Mouse (Mus musculus) testis, adult 2 months (tissue): Measurements from ENCODE around the gene Slit3. TPM values are rescaled to one million over a fixed set of nuclear protein-coding genes. Genes with fewer than 3 reads are reported as not detected.

Experiments used
- H3K27ac ChIP-seq: fragments of 200-500 bp; 2 replicates; pipeline ENCODE4 v1.5.1; 2012; ENCODE audit warnings: low read depth, low read length; ENCODE audit not compliant: control insufficient read depth, insufficient read depth
- H3K27me3 ChIP-seq: fragments of 200-500 bp; 2 replicates; pipeline ENCODE4 v1.6.1; 2012; ENCODE audit warnings: mild to moderate bottlenecking, low read length, moderate library complexity; ENCODE audit not compliant: control insufficient read depth, insufficient read depth
- H3K36me3 ChIP-seq: fragments of 200-500 bp; 2 replicates; pipeline ENCODE4 v1.6.1; 2012; ENCODE audit warnings: mild to moderate bottlenecking, low read length; ENCODE audit not compliant: control insufficient read depth, insufficient read depth
- H3K4me1 ChIP-seq: fragments of 200-500 bp; 2 replicates; pipeline ENCODE4 v1.6.1; 2012; ENCODE audit warnings: low read length; ENCODE audit not compliant: control insufficient read depth, insufficient read depth
- H3K4me3 ChIP-seq: fragments of 200-500 bp; 2 replicates; pipeline ENCODE4 v1.5.1; 2012; ENCODE audit warnings: low read depth, mild to moderate bottlenecking, low read length, moderate library complexity, mixed read lengths; ENCODE audit not compliant: control insufficient read depth
- CTCF ChIP-seq: fragments of 200-500 bp; IDR thresholded peaks from 2 replicates; pipeline ENCODE4 v1.5.1; 2012; ENCODE audit warnings: low read depth, mild to moderate bottlenecking, inconsistent platforms, low read length, moderate library complexity; ENCODE audit not compliant: control insufficient read depth, insufficient read depth, insufficient replicate concordance
- POLR2A ChIP-seq: fragments of 200-500 bp; IDR thresholded peaks from 2 replicates; pipeline ENCODE4 v1.6.1; 2012; ENCODE audit warnings: low read depth, mild to moderate bottlenecking, inconsistent platforms, low read length, moderate library complexity; ENCODE audit not compliant: control insufficient read depth
- polyA plus RNA-seq: library from polyadenylated mRNA; depleted of rRNA; stranded (reverse); fragments of >200 nt; gene quantifications from 2 replicates; pipeline ENCODE4 v1.2.3, GENCODE M21; 2012

Gene Slit3
- polyA plus RNA-seq, 1 experiment: 8.4 TPM

GRCm38 (mm10) chr11:35416402-35417093, 295.5 kb downstream of the Slit3 start:
- TF ChIP-seq POLR2A: no peak
- no peak for TF ChIP-seq CTCF
- peaks cover 8% of the 10 kb centered on the region for H3K4me1 ChIP-seq
- H3K4me3 ChIP-seq: no peak overlapping the region
- H3K27me3 ChIP-seq: no peaks in the 10 kb centered on the region
- peak overlapping the region; percentile 81 for H3K27ac ChIP-seq
- no peaks in the 10 kb centered on the region for H3K36me3 ChIP-seq

DNA sequence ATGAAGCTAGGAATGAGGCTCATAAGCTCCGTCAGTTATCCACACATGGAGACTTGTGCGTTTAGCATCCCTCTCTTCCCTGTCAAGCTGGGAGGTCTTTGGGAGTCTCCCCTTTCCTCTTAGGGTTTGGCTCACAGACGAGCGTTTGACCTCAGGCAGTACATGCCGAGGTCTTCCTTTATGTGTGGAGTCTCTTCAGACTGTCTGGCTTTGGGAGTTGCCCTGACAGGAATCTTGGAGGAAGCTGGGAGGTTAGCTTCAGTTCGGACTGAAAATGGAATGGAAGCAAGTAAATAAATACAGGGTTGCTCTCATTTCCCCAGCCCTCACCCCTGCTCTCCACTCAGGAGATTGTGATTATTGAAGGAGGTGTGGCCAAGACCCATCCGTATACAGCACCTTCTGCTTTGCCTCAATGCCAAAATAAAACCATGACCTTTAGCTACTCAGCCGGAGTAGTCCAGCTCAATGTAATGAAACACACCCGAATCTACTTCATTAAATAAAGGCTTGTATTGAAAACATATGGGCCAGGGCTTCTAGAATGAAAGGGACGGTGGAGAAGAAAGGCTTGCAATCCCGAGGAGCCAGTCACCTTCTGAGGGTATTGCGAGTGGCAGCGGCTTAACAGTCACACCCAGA, 297.0 kb downstream of the Slit3 start:
- H3K4me3 ChIP-seq: no peak overlapping the region
- peak overlapping the region; percentile 63 for H3K27ac ChIP-seq
- TF ChIP-seq POLR2A (no peak), CTCF (no peak)
- H3K36me3 ChIP-seq: no peaks in the 10 kb centered on the region
- H3K27me3 ChIP-seq: no peaks in the 10 kb centered on the region
- H3K4me1 ChIP-seq: peaks cover 10% of the 10 kb centered on the region

GRCm38 (mm10) chr11:35419013-35419412, 298.0 kb downstream of the Slit3 start:
- no peak overlapping the region for H3K27ac ChIP-seq
- H3K36me3 ChIP-seq: no peaks in the 10 kb centered on the region
- peaks cover 10% of the 10 kb centered on the region for H3K4me1 ChIP-seq
- no peak for TF ChIP-seq POLR2A
- TF ChIP-seq CTCF: no peak
- H3K27me3 ChIP-seq: no peaks in the 10 kb centered on the region
- no peak overlapping the region for H3K4me3 ChIP-seq

DNA sequence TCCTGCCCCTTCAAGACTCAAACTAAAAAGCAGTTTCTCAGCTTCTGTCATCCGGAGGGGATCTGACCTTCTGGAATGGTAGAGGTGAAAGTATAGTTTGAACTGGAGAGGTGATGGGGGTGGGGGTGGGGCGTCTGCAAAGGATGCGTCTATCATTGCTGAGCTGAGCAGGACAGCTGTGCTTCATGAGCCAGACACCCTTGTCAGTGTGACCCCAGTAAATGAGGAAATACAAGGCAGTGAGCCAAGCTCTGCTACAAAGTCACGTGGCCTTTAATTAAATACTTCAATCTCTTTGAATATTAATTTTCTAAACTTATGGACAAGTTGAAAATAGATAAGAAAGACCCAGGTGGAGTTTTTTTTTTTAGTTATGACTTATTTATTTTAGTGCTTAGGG, 300.7 kb downstream of the Slit3 start:
- Histone ChIP-seq H3K36me3 (no peaks in the 10 kb centered on the region), H3K27ac (no peak overlapping the region), H3K27me3 (no peaks in the 10 kb centered on the region), H3K4me3 (no peak overlapping the region), H3K4me1 (peaks cover 8% of the 10 kb centered on the region)
- TF ChIP-seq POLR2A (no peak), CTCF (no peak)

GRCm38 (mm10) chr11:35428036-35428435, 307.0 kb downstream of the Slit3 start:
- H3K4me1 ChIP-seq: no peaks in the 10 kb centered on the region; the same call in 1 of the 2 replicates
- no peaks in the 10 kb centered on the region for H3K36me3 ChIP-seq
- no peak for TF ChIP-seq CTCF
- no peak for TF ChIP-seq POLR2A
- no peaks in the 10 kb centered on the region for H3K27me3 ChIP-seq
- no peak overlapping the region for H3K4me3 ChIP-seq
- H3K27ac ChIP-seq: no peak overlapping the region

GRCm38 (mm10) chr11:35431130-35431529, 310.1 kb downstream of the Slit3 start:
- Histone ChIP-seq H3K27ac (no peak overlapping the region), H3K4me3 (no peak overlapping the region), H3K27me3 (no peaks in the 10 kb centered on the region), H3K4me1 (no peaks in the 10 kb centered on the region), H3K36me3 (no peaks in the 10 kb centered on the region)
- no peak for TF ChIP-seq POLR2A

DNA sequence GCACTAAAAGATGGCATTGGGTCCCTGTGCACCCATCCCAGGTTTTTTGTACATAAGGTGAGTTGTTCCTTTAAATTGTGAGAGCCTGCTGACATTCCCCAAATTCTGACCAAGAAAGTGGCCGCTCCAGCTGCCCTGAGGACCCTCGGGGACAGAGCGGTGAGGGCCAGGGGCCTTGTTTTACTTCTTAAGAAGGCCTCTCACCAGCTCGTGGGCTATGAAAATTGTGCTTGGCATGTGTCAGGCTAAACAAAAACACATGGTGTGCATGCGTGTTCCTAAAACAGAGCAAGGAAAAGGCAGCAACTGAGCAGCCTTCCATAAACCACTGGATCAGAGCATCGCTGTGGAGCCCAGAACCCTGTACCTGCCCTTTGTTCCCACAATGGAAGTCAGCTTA, 316.5 kb downstream of the Slit3 start:
- TF ChIP-seq POLR2A (no peak), CTCF (no peak)
- Histone ChIP-seq H3K4me3 (no peak overlapping the region), H3K36me3 (no peaks in the 10 kb centered on the region), H3K4me1 (no peaks in the 10 kb centered on the region), H3K27ac (no peak overlapping the region), H3K27me3 (no peaks in the 10 kb centered on the region)
